Mouse (Mus musculus) midbrain, embryonic 16.5 days (tissue): ENCODE data around the gene Manba. TPM values are rescaled to one million over a fixed set of nuclear protein-coding genes. Genes with fewer than 3 reads are reported as not detected.
A peak's percentile ranks its signal among the peaks of the same experiment; 100 is the strongest.
"Not testable (repeated sequence)": the region's sequence is repeated elsewhere in the genome, so short reads cannot be mapped to it uniquely, and the experiment has no call there.

ENCODE experiments used
- ATAC-seq: fragments of 200-750 bp; cut with Nextera tagmentation; 2 replicates; pipeline ENCODE4 v1.8.0; 2017; ENCODE audit warnings: moderate TSS enrichment
- H3K27ac ChIP-seq: fragments of 300-500 bp; sonication (generic); 2 replicates; pipeline ENCODE4 v1.5.1; 2014; ENCODE audit warnings: mild to moderate bottlenecking, low read length, mixed read lengths
- H3K27me3 ChIP-seq: fragments of 300-500 bp; sonication (generic); 2 replicates; pipeline ENCODE4 v1.6.1; 2014; ENCODE audit warnings: low read depth, low read length, mixed read lengths; ENCODE audit not compliant: control insufficient read depth, insufficient read depth
- H3K36me3 ChIP-seq: fragments of 300-500 bp; sonication (generic); 2 replicates; pipeline ENCODE4 v1.6.1; 2014; ENCODE audit warnings: mild to moderate bottlenecking, low read length, moderate library complexity, mixed read lengths; ENCODE audit not compliant: control insufficient read depth, insufficient read depth
- H3K4me1 ChIP-seq: fragments of 300-500 bp; sonication (generic); 2 replicates; pipeline ENCODE4 v1.6.1; 2014; ENCODE audit warnings: mild to moderate bottlenecking, low read length, mixed read lengths; ENCODE audit not compliant: control insufficient read depth, insufficient read depth
- H3K4me2 ChIP-seq: fragments of 300-500 bp; sonication (generic); 2 replicates; pipeline ENCODE4 v1.6.1; 2014; ENCODE audit warnings: mild to moderate bottlenecking, low read length, mixed read lengths
- H3K4me3 ChIP-seq: fragments of 300-500 bp; sonication (generic); 2 replicates; pipeline ENCODE4 v1.5.1; 2014; ENCODE audit warnings: low read depth, mild to moderate bottlenecking, low read length, moderate library complexity, mixed read lengths
- H3K9ac ChIP-seq: fragments of 300-500 bp; sonication (generic); 2 replicates; pipeline ENCODE4 v1.6.1; 2014; ENCODE audit warnings: low read depth, low read length, mixed read lengths
- H3K9me3 ChIP-seq: fragments of 300-500 bp; sonication (generic); replicated peaks from 2 replicates; pipeline ENCODE4 v1.6.1; 2014; ENCODE audit warnings: mild to moderate bottlenecking, low read length, mixed read lengths; ENCODE audit not compliant: control insufficient read depth, poor library complexity, severe bottlenecking
- WGBS: fragments of 180-500 bp; shearing (Covaris S2); extraction: QIAGEN DNeasy Blood & Tissue Kit; methylation state at CpG from one replicate; pipeline ENCODE4 v1.1.7; 2014; 5-methylcytosine and 5-hydroxymethylcytosine counted together
- polyA plus RNA-seq: library from polyadenylated mRNA; unstranded; fragments of >200 nt; fragmentation: Nextera tagmentation; extraction: Ambion mirVana; gene quantifications from 2 replicates; pipeline ENCODE4 v1.2.1, GENCODE M21; 2015

Manba gene
- polyA plus RNA-seq, 1 experiment from 2014 or later = 8.4 TPM

- not testable (repeated sequence) for H3K4me3 ChIP-seq, H3K9ac ChIP-seq, H3K27ac ChIP-seq, ATAC-seq, H3K27me3 ChIP-seq, H3K4me1 ChIP-seq, H3K36me3 ChIP-seq, H3K4me2 ChIP-seq, H3K9me3 ChIP-seq
- WGBS = 92% methylated on average over 4 of the region's 4 CpGs
Observed at GRCm38 (mm10) chr3:135497956-135498355, 12.5 kb downstream of the Manba start.

- Histone ChIP-seq H3K9ac (no peak overlapping the region), H3K4me2 (no peak overlapping the region), H3K4me3 (no peak overlapping the region), H3K27me3 (no peaks in the 10 kb centered on the region), H3K4me1 (no peaks in the 10 kb centered on the region), H3K27ac (no peak overlapping the region), H3K36me3 (no peaks in the 10 kb centered on the region), H3K9me3 (no peaks in the 10 kb centered on the region)
- WGBS = 89% methylated on average over 5 of the region's 5 CpGs
- ATAC-seq = no peak
Observed at GRCm38 (mm10) chr3:135498891-135499290, 13.5 kb downstream of the Manba start.

GRCm38 (mm10) chr3:135503160-135503559, 17.7 kb downstream of the Manba start:
- no peaks in the 10 kb centered on the region for H3K27me3 ChIP-seq
- H3K36me3 ChIP-seq = no peaks in the 10 kb centered on the region
- H3K27ac ChIP-seq = no peak overlapping the region
- H3K9me3 ChIP-seq = no peaks in the 10 kb centered on the region
- H3K4me1 ChIP-seq = no peaks in the 10 kb centered on the region
- ATAC-seq = no peak
- H3K9ac ChIP-seq = no peak overlapping the region
- 93% methylated on average over 5 of the region's 5 CpGs for WGBS
- no peak overlapping the region for H3K4me2 ChIP-seq
- H3K4me3 ChIP-seq = no peak overlapping the region

- Histone ChIP-seq H3K9ac (no peak overlapping the region), H3K27me3 (no peaks in the 10 kb centered on the region), H3K4me1 (no peaks in the 10 kb centered on the region), H3K27ac (no peak overlapping the region), H3K4me2 (no peak overlapping the region), H3K36me3 (no peaks in the 10 kb centered on the region), H3K9me3 (no peaks in the 10 kb centered on the region), H3K4me3 (no peak overlapping the region)
- ATAC-seq = no peak
- WGBS = 59% methylated on average over 10 of the region's 10 CpGs
Observed at GRCm38 (mm10) chr3:135505369-135505909, 20.0 kb downstream of the Manba start.

GRCm38 (mm10) chr3:135505916-135506482, 20.6 kb downstream of the Manba start:
- H3K27me3 ChIP-seq = no peaks in the 10 kb centered on the region
- no peak overlapping the region for H3K4me3 ChIP-seq
- 91% methylated on average over 13 of the region's 13 CpGs for WGBS
- H3K4me2 ChIP-seq = no peak overlapping the region
- no peak overlapping the region for H3K27ac ChIP-seq
- ATAC-seq = no peak
- H3K9ac ChIP-seq = no peak overlapping the region
- no peaks in the 10 kb centered on the region for H3K9me3 ChIP-seq
- H3K36me3 ChIP-seq = no peaks in the 10 kb centered on the region
- H3K4me1 ChIP-seq = no peaks in the 10 kb centered on the region

- ATAC-seq = no peak
- Histone ChIP-seq H3K9ac (no peak overlapping the region), H3K9me3 (no peaks in the 10 kb centered on the region), H3K27me3 (no peaks in the 10 kb centered on the region), H3K27ac (no peak overlapping the region), H3K4me1 (no peaks in the 10 kb centered on the region), H3K36me3 (no peaks in the 10 kb centered on the region), H3K4me3 (no peak overlapping the region), H3K4me2 (no peak overlapping the region)
- WGBS = 90% methylated on average over 7 of the region's 7 CpGs
Observed at GRCm38 (mm10) chr3:135507506-135507905, 22.1 kb downstream of the Manba start.

GRCm38 (mm10) chr3:135508191-135508590, 22.8 kb downstream of the Manba start:
- 90% methylated on average over 1 of the region's 1 CpGs for WGBS
- ATAC-seq = no peak
- H3K27ac ChIP-seq = no peak overlapping the region

GRCm38 (mm10) chr3:135510372-135510771, 25.0 kb downstream of the Manba start:
- Histone ChIP-seq H3K27ac (no peak overlapping the region), H3K4me3 (no peak overlapping the region), H3K4me2 (no peak overlapping the region), H3K36me3 (no peaks in the 10 kb centered on the region), H3K9me3 (no peaks in the 10 kb centered on the region), H3K4me1 (peaks cover 8% of the 10 kb centered on the region; the same call in 1 of the 2 replicates), H3K9ac (no peak overlapping the region), H3K27me3 (no peaks in the 10 kb centered on the region)
- WGBS = 90% methylated on average over 3 of the region's 3 CpGs
- no peak for ATAC-seq

More at GRCm38 (mm10) chr3:135508191-135508590, 22.8 kb downstream of the Manba start:
- Histone ChIP-seq H3K9ac (no peak overlapping the region), H3K4me1 (peaks cover 4% of the 10 kb centered on the region; the same call in 1 of the 2 replicates), H3K9me3 (no peaks in the 10 kb centered on the region), H3K36me3 (no peaks in the 10 kb centered on the region), H3K4me3 (no peak overlapping the region), H3K27me3 (no peaks in the 10 kb centered on the region), H3K4me2 (no peak overlapping the region)

GRCm38 (mm10) chr3:135511683-135512082, 26.3 kb downstream of the Manba start:
- no peaks in the 10 kb centered on the region for H3K27me3 ChIP-seq
- 48% methylated on average over 11 of the region's 11 CpGs for WGBS
- H3K4me3 ChIP-seq = no peak overlapping the region
- H3K9me3 ChIP-seq = no peaks in the 10 kb centered on the region
- no peak overlapping the region for H3K27ac ChIP-seq
- H3K36me3 ChIP-seq = no peaks in the 10 kb centered on the region
- ATAC-seq = peak; percentile 26; the same call in 1 of the 2 replicates
- H3K9ac ChIP-seq = no peak overlapping the region
- H3K4me2 ChIP-seq = no peak overlapping the region
- H3K4me1 ChIP-seq = peaks cover 8% of the 10 kb centered on the region; the same call in 1 of the 2 replicates
